Mouse (Mus musculus) embryonic stem cell, embryonic (primary cell): ENCODE results near the gene Nrarp.

Experiments used
- CTCF ChIA-PET, 4 experiments: fragments of 300-600 bp in 2 of 4; fragments of 350-600 bp in 2 of 4; sonication (Branson Sonifier 250); formaldehyde crosslinking; loops; one replicate each; lab custom pipeline; 2022; ENCODE audit warnings: inconsistent platforms in 2 of 4; lab: Charles Lee
- POLR2A ChIA-PET, 4 experiments: fragments of 300-600 bp in 2 of 4; fragments of 350-600 bp in 2 of 4; sonication (Branson Sonifier 250); formaldehyde crosslinking; loops; one replicate each; lab custom pipeline; 2022; ENCODE audit warnings: antibody characterized with exemption in 4 of 4, inconsistent platforms in 1 of 4; lab: Charles Lee

Gene Nrarp

GRCm38 (mm10) chr2:25180478-25180903 is at the start of gene Nrarp:
Gene Nrarp (plus strand): TSS chr2:25180758.
- POLR2A ChIA-PET = interaction anchor here (0.5 to 4.2 kb wide), 79 partner anchors 9 to 377 kb away, joined by 3 to 52 read pairs (median 5); partner anchors contain the start of genes Tor4a (in 3 of the 4), Tprn (in 3 of the 4), Tubb4b (in 3 of the 4) and AL732309.1 (in 2 of the 4)
- CTCF ChIA-PET = interaction anchor here (0.5 to 2.4 kb wide), 41 partner anchors 10 to 1446 kb away, joined by 3 to 16 read pairs (median 3); partner anchors contain the start of genes Tor4a (in 2 of the 4), Ajm1 (in 1 of the 4), Anapc2 (in 1 of the 4) and Arrdc1 (in 1 of the 4)

DNA sequence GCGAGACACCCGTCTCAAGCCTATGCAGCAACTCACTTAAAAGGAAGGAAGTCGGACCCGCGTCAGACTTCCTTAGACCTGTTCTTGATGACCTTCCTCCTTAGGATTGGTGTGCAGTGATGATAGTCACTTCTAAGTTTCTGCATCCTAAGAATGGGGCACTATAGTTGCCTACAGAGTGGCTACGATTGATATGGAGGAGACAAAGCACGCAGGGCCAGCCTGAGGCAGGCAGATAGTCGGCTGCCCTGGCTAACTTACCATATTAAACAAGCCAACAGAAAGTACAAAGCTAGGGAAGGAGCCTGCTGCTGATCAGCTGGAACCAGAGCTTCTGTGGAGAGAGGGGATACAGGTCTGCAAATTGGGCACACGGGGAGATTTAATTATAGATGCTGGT is 49.0 kb upstream of the Nrarp start:
- ChIA-PET POLR2A (no interaction called here), CTCF (no interaction called here)

DNA sequence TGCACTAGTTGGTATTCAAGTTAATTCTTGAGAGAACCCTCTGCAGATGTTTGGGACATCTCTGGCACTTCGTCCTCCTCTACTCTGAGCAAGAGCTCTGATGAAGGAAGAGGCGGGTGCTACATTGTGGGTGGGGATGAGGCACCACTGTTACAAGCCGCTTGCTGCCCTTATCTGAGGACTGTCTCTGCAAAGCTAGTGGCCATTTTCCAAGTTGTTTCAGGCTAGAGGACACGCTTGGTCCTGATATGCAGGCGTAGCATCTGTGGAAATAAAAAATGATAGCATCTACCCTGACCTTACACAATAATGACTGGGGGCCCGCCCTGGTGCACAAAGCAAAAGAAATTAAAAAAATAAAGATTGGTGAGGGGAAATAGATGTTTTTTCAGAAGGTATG is 42.7 kb upstream of the Nrarp start:
- POLR2A ChIA-PET = no interaction called here
- CTCF ChIA-PET = no interaction called here

GRCm38 (mm10) chr2:25141185-25141584 is 39.4 kb upstream of the Nrarp start:
- POLR2A ChIA-PET = interaction anchor here in 2 of 4 experiments (0.7 to 0.8 kb wide), 3 partner anchors 41 to 99 kb away, joined by 3 to 12 read pairs (median 3); no protein-coding TSS in a partner anchor
- CTCF ChIA-PET = interaction anchor here in 3 of 4 experiments (0.6 to 1.5 kb wide), 8 partner anchors 9 to 198 kb away, joined by 3 to 9 read pairs (median 5); partner anchors contain the start of gene Nrarp (in 1 of the 3)

DNA sequence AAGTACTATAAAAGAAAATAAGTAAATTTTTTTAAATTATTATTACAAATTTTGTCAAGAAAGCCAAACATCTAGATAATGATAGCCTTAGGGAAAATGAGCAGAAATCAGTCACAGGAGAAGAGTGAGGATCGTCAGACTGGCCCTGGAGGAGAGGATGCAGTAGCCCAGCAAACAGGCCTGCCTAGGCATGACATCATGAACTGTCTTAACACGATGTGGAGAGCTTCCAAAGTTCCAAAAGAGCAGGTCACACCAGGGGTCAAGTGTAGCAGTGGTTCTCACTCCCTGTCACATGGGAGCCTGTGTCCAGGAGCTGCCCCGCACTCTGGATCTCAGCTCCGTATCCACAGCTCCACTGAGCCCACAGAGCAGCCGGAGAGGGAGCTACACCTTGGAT is 38.6 kb upstream of the Nrarp start:
- POLR2A ChIA-PET = interaction anchor here in 1 of 4 experiments (0.6 to 0.8 kb wide), 3 partner anchors 25 to 86 kb away, joined by 3 to 9 read pairs (median 3); no protein-coding TSS in a partner anchor

GRCm38 (mm10) chr2:25145346-25145745 is 35.2 kb upstream of the Nrarp start:
- POLR2A ChIA-PET = interaction anchor here in 1 of 4 experiments (0.7 to 1.6 kb wide), 4 partner anchors 11 to 210 kb away, joined by 3 to 4 read pairs (median 3); no protein-coding TSS in a partner anchor
- CTCF ChIA-PET = interaction anchor here in 2 of 4 experiments (1.0 to 1.3 kb wide), 4 partner anchors 12 to 35 kb away, joined by 3 to 8 read pairs (median 4); partner anchors contain the start of gene Nrarp (in 1 of the 2)

More for the DNA sequence above, 38.6 kb upstream of the Nrarp start:
- CTCF ChIA-PET = interaction anchor here in 2 of 4 experiments (0.9 to 1.5 kb wide), 5 partner anchors 15 to 72 kb away, joined by 3 to 6 read pairs (median 5); partner anchors contain the start of gene Nrarp (in 1 of the 2)

DNA sequence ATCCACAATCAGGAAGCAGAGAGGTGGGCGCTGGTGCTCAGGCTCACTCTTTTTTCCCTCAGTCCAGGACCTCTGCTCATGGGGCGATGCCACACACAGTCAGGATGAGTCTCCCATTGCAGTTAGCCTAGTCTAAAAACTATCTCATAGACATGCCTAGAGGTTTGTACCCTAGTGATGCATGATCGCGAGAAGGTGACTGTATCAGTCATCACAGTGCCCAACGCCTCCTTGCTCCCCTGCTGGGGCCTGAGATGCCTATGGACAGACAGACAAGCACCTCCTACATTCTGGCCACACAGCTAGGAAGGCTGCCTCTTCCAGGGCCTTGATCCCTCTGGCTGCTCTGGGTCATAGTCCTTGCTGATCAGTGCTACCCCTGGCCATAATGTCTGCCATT is 33.2 kb upstream of the Nrarp start:
- POLR2A ChIA-PET = interaction anchor here in 1 of 4 experiments (2.1 kb wide), 1 partner anchor 16 kb away, joined by 4 read pairs; no protein-coding TSS in a partner anchor
- CTCF ChIA-PET = interaction anchor here in 3 of 4 experiments (0.6 kb wide), 3 partner anchors 21 to 124 kb away, joined by 3 to 5 read pairs (median 3); no protein-coding TSS in a partner anchor

GRCm38 (mm10) chr2:25147892-25148291 is 32.7 kb upstream of the Nrarp start:
- POLR2A ChIA-PET = interaction anchor here in 1 of 4 experiments (2.1 kb wide), 1 partner anchor 16 kb away, joined by 4 read pairs; no protein-coding TSS in a partner anchor
- CTCF ChIA-PET = interaction anchor here in 2 of 4 experiments (0.6 to 0.9 kb wide), 3 partner anchors 10 to 124 kb away, joined by 3 to 5 read pairs (median 3); no protein-coding TSS in a partner anchor

DNA sequence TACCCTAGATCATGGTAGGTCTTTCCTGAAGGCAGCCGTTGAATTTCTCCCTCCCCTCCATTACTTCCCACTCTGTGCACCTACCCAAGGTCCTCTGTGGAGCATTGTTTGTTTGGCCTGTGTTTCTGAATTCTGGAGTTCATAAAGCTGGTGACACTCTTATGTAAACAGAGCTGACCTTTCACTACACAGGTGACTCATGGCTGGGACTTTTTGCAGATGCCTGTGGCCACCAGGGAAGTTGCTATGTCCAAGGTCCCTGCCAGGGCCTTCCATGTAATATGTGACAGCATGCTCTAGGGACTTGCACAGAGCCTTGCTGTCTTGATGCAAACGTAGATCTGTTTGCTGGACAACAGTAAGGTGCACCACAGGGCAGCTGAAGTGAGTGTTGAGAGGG is 30.9 kb upstream of the Nrarp start:
- CTCF ChIA-PET = interaction anchor here in 1 of 4 experiments (0.6 to 1.4 kb wide), 2 partner anchors 29 to 31 kb away, joined by 3 to 5 read pairs; partner anchors contain the start of gene Nrarp
- POLR2A ChIA-PET = interaction anchor here in 2 of 4 experiments (1.3 to 2.3 kb wide), 2 partner anchors 14 to 74 kb away, joined by 3 to 7 read pairs; partner anchors contain the start of gene Tubb4b (in 1 of the 2)

DNA sequence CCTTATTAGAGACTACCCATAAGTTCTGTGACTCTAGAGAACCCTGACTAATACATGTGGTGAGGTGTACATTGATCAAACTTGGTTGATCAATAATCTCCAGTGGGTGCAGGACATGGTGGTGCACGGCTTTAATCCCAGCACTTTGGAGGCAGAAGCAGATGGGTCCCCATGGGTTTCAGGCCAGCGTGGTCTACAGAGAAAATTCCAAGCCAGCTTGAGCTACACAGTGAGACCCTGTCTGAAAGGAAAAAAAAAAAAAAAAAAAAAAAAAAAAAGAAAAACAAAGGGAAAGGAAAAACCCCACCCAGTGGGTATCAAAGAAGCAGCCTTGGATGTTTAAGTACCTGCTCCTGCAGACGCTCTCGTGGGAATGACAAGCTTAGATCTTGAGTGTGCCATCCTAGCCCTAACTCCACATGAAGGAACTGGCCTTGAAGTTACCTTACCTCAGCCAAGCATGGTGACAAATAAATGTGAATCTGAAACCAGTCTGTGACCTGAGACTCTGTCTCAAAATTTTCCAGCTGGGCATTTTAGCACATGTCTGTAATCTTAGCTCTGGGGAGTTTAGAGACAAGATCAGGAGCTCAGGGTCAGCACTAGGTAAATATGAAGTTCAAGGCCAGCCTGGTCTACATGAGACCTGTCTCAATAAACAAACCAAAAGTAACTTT is 29.1 kb upstream of the Nrarp start:
- CTCF ChIA-PET = interaction anchor here in 1 of 4 experiments (0.7 kb wide), 1 partner anchor 13 kb away, joined by 3 read pairs; no protein-coding TSS in a partner anchor
- POLR2A ChIA-PET = interaction anchor here in 2 of 4 experiments (0.6 to 1.7 kb wide), 3 partner anchors 34 to 60 kb away, joined by 3 to 5 read pairs (median 4); partner anchors contain the start of gene Nelfb (in 1 of the 2)

DNA sequence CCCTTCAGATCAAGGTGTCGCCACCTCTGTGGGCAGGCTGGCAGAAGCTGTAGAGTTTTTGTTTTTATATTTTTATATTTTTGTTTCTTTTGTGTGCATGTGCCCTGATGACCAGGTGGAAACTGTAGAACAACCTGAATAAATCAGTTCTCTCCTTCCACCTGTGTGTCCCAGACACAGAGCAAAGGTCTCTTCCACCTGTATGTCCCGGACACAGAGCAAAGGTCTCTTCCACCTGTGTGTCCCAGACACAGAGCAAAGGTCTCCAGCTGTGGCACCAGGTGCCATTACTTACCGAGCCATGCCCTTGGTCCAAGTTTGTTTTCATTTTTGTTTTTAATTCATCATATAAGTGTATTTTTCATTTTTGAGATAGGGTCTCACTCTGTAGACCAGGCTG is 24.4 kb upstream of the Nrarp start:
- POLR2A ChIA-PET = interaction anchor here in 2 of 4 experiments (0.7 to 1.3 kb wide), 4 partner anchors 11 to 18 kb away, joined by 3 read pairs; no protein-coding TSS in a partner anchor
- CTCF ChIA-PET = interaction anchor here in 2 of 4 experiments (0.7 to 2.9 kb wide), 6 partner anchors 10 to 816 kb away, joined by 3 to 8 read pairs (median 4); partner anchors contain the start of gene Nrarp (in 1 of the 2)

GRCm38 (mm10) chr2:25156990-25157389 is 23.6 kb upstream of the Nrarp start:
- ChIA-PET CTCF (interaction anchor here (0.5 to 2.9 kb wide), 25 partner anchors 9 to 1350 kb away, joined by 3 to 8 read pairs (median 4); partner anchors contain the start of gene Nrarp (in 2 of the 4)), POLR2A (interaction anchor here in 2 of 4 experiments (0.7 to 1.3 kb wide), 5 partner anchors 12 to 68 kb away, joined by 3 to 5 read pairs (median 3); partner anchors contain the start of genes Nrarp (in 1 of the 2) and Tubb4b (in 1 of the 2))

GRCm38 (mm10) chr2:25157655-25158054 is 22.9 kb upstream of the Nrarp start:
- POLR2A ChIA-PET = interaction anchor here in 2 of 4 experiments (0.7 to 1.1 kb wide), 3 partner anchors 16 to 67 kb away, joined by 3 to 5 read pairs (median 3); partner anchors contain the start of genes Nrarp (in 1 of the 2) and Tubb4b (in 1 of the 2)
- CTCF ChIA-PET = interaction anchor here (0.5 to 2.9 kb wide), 24 partner anchors 8 to 1350 kb away, joined by 3 to 10 read pairs (median 4); partner anchors contain the start of gene Nrarp (in 2 of the 4)

- CTCF ChIA-PET = no interaction called here
- POLR2A ChIA-PET = interaction anchor here in 2 of 4 experiments (0.6 to 3.1 kb wide), 2 partner anchors 11 to 13 kb away, joined by 3 to 9 read pairs; partner anchors contain the start of gene Nrarp (in 1 of the 2)
These were observed 13.1 kb upstream of the Nrarp start for GRCm38 (mm10) chr2:25167481-25167880.

GRCm38 (mm10) chr2:25167919-25168664 is 12.5 kb upstream of the Nrarp start:
- POLR2A ChIA-PET = interaction anchor here (0.6 to 2.5 kb wide), 14 partner anchors 10 to 398 kb away, joined by 3 to 11 read pairs (median 4); partner anchors contain the start of genes Nrarp (in 3 of the 4), Arrdc1 (in 1 of the 4) and Tubb4b (in 1 of the 4)
- CTCF ChIA-PET = interaction anchor here in 1 of 4 experiments (1.3 kb wide), 1 partner anchor 13 kb away, joined by 3 read pairs; the partner anchor contains the start of gene Nrarp

DNA sequence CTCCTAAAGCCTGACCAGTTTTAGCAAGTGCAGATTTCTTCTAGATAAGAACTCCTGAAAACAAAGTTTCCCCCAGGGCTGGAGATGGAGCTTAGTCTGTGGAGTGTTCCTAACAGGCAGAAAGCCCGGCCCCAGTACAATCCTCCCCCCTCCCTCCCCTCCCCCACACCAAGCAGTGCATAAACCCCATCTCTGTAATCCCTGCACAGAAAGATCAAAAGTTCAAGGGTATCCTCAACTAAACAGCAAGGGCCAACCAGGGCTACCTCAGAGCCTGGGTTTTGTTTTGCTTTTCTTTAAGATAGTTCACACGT is 11.9 kb upstream of the Nrarp start:
- POLR2A ChIA-PET = interaction anchor here (0.6 to 2.5 kb wide), 16 partner anchors 10 to 397 kb away, joined by 3 to 11 read pairs (median 4); partner anchors contain the start of genes Nrarp (in 3 of the 4), Arrdc1 (in 1 of the 4) and Tubb4b (in 1 of the 4)
- CTCF ChIA-PET = interaction anchor here in 2 of 4 experiments (0.6 to 1.3 kb wide), 2 partner anchors 12 to 1064 kb away, joined by 3 to 5 read pairs; partner anchors contain the start of gene Nrarp (in 1 of the 2)
